Mouse (Mus musculus) left cerebral cortex, postnatal 4 days (tissue): Measurements from ENCODE around the gene Jmjd6. TPM values are rescaled to one million over a fixed set of nuclear protein-coding genes. Genes with fewer than 3 reads are reported as not detected.
"Not testable (repeated sequence)": the region's sequence is repeated elsewhere in the genome, so short reads cannot be mapped to it uniquely, and the experiment has no call there.

Source experiments
- DNase-seq: peaks from one replicate; pipeline ENCODE4 v3.0.0-alpha.2; 2022
- intact Hi-C: fragments of 180-260 bp; cut with DNase I; formaldehyde crosslinking; loops from one replicate; pipeline ENCODE4 v1.15.1; 2025
- total RNA-seq, 2 experiments: library from RNA; stranded (reverse); gene quantifications; 2 replicates each; pipeline ENCODE4 v1.2.3; 2021

Gene Jmjd6
- total RNA-seq, 2 experiments from 2014 or later, result 35.7 to 39.9 TPM

DNA sequence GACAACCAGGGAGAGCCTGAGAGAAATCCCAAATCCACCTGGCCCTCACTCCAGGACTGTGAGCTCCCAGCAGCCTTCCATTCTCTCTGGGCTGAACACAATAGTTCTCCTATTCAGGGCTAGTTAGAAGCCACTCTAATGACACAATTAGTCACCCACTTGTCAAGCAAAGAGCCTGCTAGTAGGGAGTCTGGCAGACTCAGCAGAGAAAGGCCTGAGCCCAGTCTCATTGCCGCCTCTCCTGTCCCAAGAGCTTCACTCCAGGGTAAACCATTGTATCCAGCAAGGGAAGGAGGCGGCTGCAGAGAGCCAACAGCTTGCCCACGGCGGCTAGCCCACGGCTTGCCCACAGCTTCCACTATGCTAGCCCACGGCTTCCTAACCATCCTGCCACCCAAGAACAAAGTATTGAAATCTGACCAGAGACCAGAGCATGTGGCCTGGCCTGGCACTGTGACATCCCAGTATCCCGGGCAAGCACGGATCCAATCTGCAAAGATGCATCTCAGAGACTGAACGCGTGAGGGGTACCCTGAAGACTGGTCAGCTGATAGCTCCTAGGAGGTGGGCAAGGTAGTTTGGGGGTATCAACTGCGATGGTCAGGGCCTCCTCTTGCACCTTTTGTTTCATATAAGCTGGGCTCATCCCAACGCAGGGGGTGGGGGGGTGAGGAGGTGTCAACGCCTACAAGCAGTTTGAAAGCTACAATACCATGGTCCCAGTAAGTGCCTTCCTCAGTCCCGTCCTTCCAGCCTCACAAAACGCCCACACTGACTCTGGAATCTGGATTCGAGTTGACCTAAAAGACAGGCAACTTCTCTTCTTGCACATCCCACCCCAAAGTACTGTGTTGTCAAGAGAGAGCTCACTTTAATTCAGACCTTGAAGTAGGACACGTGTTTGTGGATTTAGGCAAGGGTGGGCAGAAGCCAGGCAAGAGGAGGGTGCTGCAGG is 16.4 kb downstream of the Jmjd6 start:
- intact Hi-C loops, result no loop called here
- no peak for DNase-seq

DNA sequence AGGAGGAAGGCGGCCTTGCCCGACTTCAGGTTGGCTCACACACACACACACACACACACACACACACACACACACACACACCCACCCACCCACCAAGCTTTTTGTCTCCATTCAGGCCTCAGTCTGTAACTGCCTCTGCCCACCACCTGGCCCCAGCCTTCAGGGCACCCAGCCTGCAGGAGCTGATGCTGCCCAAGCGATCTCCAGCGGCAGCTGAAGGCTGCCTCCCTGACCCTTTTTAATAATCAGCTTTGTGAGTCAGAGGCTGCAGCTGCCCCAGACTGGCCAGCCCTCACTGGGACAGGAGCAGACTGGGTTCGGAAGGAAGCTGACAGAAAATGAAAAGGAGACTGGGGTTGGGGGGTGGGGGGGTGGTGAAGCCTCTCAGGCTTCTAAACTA is 18.0 kb downstream of the Jmjd6 start:
- no peak for DNase-seq
- intact Hi-C loops, result no loop called here

- DNase-seq, intact Hi-C loops: not testable (repeated sequence)
Observed at GRCm38 (mm10) chr11:116823885-116824284, 19.4 kb downstream of the Jmjd6 start.

GRCm38 (mm10) chr11:116823255-116823654 is 20.0 kb downstream of the Jmjd6 start:
- intact Hi-C loops, result no loop called here
- no peak for DNase-seq

- intact Hi-C loops, result no loop called here
- no peak for DNase-seq
Observed at GRCm38 (mm10) chr11:116822626-116823025, 20.6 kb downstream of the Jmjd6 start.

GRCm38 (mm10) chr11:116822215-116822614 is 21.0 kb downstream of the Jmjd6 start:
- DNase-seq, result no peak
- intact Hi-C loops, result no loop called here

GRCm38 (mm10) chr11:116821057-116821940 is 21.9 kb downstream of the Jmjd6 start:
- intact Hi-C loops, result no loop called here

DNA sequence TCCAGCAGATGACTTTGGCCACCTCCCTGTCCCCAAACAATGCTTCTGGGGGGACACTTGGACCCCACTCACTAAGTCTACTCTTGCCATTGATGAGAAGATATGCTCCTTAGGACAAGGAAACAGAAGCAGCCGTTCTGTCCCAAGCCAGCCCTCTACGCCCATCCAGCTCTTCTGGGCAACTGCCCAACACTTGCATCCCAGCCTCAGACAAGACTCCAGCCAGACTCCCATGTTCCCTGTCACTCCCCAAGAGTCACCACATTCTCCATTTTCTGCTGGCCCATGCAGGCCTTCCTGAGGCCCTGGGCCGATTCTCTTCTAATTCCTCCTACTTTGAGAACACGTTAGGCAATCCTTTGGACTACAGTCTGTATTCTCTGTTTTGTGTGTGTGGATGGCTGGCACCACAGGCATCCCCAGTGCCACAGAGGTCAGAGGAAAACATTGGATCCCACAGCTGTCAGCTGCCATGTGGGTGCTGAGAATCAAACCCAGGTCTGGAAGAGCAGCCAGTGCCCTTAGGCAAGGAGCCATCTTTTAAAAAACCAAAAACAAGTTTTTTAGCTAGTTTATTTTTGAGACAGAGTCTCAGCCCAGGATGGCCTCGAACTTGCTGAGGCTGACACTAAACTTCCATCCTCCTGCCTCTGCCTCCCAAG is 23.2 kb downstream of the Jmjd6 start:
- intact Hi-C loops, result no loop called here
- no peak for DNase-seq

More at GRCm38 (mm10) chr11:116821057-116821940, 21.9 kb downstream of the Jmjd6 start:
- DNase-seq, result no peak

DNA sequence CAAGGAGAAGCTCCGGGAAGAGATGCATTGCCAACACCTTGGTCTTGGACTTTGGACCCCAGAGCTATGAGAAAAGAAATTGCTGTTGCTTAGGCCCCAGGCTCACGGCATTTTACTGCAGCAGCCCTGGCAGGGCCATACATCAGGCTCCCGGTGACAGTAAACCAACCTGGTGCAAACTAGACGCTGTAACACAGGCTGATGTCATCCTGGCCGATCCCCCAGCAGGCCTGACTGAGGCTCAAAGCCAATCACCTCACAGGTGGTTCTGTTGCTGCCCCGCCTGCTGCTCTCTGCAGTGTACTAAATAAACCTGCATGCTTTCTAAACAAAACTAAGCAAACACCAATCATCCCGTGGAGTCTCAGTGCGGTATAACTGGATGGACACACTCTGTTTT is 24.5 kb downstream of the Jmjd6 start:
- no peak for DNase-seq
- intact Hi-C loops, result no loop called here

DNA sequence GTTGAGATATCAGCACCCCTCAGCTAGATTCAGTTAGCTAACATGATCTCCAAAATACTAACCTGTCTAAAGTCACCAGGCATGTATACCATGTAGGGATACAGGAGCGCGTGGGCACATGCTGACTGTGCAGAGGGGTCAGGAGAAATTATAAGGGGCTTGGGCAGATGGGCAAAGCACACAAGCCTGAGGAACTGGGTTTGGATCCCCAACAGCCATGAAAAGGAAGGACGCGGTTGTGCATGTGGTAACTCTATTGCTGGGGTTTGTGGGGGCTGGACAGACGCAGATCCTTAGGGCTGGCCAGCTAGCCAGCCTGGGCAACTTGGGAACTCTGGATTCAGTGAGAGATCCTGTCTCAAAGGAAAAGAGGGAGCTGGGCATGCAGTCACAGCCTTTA is 25.7 kb downstream of the Jmjd6 start:
- intact Hi-C loops, result no loop called here
- no peak for DNase-seq

GRCm38 (mm10) chr11:116816769-116817168 is 26.5 kb downstream of the Jmjd6 start:
- intact Hi-C loops, result no loop called here
- DNase-seq, result no peak

DNA sequence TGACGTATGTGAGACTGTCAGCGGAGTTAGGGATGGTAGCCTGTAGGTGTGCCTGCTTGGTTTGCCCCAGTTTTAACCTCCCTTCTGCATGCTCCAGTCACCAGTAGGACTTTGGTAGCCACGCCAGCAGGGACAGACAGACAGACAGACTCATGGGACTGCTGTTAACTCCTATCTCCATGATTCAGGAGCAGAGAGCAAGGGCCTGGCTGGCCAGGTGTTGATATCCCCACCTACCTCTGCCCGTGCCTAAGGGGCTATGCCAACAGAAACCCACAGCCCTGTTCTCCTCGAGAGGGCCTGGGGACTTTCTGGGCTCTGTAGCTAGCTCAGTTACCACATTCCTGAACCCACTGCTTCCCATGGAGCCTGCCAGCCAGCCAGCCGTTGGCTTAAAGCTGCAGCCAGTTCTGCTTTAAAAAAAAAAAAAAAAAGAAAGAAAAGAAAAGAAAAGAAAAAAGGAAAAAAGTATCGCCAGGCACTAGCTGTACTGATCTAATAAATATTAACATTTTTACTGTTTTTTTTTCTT is 28.3 kb downstream of the Jmjd6 start:
- DNase-seq, result no peak
- intact Hi-C loops, result no loop called here

DNA sequence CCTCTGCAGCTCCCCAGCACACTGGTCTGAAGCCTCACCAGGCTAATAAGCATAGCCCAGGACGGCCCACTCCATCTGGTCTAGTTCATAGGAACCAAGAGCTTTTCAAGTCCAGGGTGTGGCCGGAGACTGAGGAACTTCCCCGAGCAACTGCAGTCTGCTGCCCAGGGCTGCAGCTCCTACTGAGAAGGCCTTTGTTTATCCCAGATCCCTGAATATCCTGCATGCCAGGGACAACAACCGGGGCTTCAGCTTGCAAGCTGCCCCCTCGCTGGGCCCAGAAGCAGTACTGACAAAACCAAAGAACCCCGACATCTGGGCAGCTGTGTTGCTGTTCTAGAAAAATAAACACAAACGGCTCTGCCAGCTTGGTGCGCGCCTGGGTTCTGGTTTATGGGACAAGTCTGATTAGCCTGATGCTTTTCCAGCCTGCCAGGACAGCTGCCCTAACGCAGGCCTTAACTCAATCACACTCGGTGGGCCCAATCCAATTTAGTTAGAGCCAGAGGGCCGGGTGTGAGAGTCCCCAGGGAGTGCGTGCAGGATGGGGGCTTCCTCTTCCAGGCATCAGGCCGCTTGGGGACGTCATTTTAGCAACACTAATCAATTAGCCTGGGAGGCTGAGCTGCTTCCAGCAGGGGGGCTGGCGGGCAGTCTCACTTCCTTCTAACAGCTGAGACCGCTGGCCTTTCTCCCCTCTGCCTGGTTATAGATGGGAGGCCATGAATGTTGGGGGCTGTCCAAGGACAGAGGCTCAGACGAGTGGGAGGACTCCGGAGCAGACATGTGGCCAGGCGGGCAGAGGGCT is 29.0 kb downstream of the Jmjd6 start:
- intact Hi-C loops, result no loop called here

GRCm38 (mm10) chr11:116813610-116814009 is 29.6 kb downstream of the Jmjd6 start:
- no peak for DNase-seq
- intact Hi-C loops, result no loop called here

More for the DNA sequence above, 29.0 kb downstream of the Jmjd6 start:
- peak; percentile 96 for DNase-seq

DNA sequence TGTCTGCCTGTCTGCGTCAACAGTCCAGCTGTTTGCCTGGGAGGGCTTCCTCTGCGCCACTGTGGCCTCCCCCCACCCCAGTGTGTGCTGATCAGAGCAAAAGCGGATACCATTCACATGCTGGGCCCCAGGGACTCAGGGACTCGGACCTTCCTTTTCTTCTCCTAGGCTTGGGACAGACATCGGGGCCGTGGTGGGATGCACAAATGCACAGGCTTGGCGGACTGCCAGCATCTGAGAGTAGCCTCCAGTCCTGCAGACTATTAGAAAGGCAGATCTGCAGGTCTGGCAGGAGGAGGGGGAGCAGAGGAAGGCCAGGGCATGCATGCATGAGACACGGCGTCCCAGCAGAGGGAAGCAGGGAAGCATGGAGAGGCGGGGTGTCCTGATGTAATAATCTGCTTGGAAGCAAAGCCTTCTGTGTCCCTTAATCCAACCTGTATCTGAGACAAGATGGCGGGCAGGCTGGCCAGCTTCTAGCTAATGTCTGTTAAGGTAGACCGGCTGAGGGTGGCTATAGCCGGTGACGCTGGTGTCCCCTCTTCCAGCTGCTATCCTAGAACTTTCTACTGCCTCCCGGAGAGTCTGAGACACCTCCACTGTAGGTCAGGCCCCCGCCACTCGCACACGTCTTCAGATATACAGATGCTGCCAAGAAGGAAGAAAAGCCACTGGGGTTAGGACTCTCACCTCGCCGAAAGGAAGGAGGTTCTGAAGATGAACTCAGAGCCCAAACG is 30.3 kb downstream of the Jmjd6 start:
- DNase-seq, result peak; percentile 86
- intact Hi-C loops, result no loop called here

DNA sequence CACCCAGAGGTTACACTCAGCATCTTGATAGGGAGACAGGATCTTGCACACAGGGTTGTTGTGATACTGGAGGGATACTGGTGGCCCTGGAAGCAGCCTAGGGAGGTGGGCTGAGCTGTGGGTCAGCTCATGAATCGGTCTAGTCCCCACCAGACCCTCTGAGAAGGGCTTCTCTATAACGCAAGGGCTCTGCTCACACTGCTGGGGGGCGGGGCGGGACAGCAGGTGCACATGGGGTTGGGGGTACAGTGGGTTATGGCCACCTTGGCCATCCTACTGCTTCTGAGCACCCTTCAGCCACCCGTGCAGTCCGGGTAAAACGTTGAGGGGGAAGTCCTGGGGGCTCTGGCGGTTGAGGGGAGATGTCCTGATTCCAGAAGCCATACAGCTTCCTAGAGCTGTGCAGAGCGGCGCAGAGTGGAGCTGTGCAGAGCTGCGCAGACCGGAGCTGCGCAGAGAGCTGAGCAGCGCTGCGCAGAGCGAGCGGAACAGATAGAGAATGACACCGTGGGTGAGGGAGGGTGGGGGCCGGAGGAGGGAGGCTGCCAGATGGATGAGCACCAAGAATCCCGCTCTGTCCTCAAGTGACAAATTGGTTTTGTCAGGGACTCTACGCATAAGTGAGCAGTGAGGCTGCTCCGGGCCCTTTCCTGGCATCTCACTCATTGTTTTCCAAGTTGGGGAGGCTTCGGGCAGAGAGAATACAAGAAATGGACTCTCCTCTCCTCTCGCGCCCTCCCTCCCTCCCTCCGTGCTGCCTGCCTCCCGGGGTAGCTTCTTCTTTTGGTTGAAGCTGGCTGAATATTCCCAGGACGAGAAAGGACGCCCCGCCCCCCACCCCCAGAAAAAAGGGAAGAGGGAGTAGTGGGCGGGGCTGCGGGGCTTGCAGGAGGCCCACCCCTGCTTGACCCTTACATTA is 32.0 kb downstream of the Jmjd6 start:
- intact Hi-C loops, result no loop called here
- peak; percentile 95 for DNase-seq

GRCm38 (mm10) chr11:116810528-116810927 is 32.7 kb downstream of the Jmjd6 start:
- intact Hi-C loops, result no loop called here
- DNase-seq, result no peak

DNA sequence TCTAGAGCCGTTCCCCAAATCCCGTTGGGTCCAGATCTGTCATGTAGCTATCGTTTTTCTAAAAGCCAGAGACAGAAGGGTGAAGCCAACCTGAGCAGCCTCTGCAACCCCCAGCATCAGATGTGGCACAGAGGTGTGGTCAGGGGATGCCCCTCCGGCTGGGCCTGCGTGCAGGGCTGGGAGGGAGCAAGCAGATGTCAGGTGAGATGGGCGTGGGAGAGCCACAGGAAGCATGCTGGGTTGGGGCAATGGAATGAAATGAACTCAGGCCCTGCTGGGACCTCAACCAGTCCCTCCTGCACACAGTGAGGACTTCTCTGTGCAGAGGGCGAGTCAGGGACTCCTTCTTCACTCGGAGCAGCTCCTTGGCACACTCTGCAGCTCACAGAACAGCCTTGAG is 33.7 kb downstream of the Jmjd6 start:
- intact Hi-C loops, result loop anchor here (2.0 kb wide), 1 partner anchor 167 kb away; no protein-coding TSS in a partner anchor

More for the DNA sequence above, 33.7 kb downstream of the Jmjd6 start:
- DNase-seq, result no peak
